Mouse (Mus musculus) frontal cortex, adult (tissue): Measurements from ENCODE around the gene Hoxd3.
A peak's percentile ranks its signal among the peaks of the same experiment; 100 is the strongest.

ENCODE experiments used
- ATAC-seq: cut with Nextera tagmentation; 2 replicates; pipeline ENCODE4 v1.9.2; 2017; ENCODE audit warnings: mild to moderate bottlenecking, moderate library complexity, mixed read lengths; ENCODE audit not compliant: low TSS enrichment

The Hoxd3 gene

GRCm38 (mm10) chr2:74706393-74706960, 5.2 kb upstream of the Hoxd3 start:
- ATAC-seq = no peak

DNA sequence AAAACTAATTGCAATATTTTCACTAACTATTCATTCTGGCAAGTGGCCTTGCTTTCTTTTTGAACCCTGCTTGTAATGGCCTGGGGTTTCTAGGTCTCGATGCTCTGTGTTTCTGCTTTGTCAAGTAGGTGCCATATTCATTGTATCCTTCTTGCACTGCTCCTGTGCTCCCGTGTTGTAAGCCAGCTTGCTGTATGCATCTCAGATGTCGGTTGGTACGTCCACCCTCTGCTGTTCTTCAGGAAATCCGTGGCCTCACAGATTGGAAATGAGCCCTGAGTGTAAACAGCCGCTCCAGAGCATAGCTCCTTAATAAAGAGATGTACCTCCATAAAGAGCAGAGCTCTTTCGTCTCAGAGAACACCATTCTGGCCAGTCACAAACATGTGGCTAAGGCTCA, 4.1 kb upstream of the Hoxd3 start:
- no peak for ATAC-seq

DNA sequence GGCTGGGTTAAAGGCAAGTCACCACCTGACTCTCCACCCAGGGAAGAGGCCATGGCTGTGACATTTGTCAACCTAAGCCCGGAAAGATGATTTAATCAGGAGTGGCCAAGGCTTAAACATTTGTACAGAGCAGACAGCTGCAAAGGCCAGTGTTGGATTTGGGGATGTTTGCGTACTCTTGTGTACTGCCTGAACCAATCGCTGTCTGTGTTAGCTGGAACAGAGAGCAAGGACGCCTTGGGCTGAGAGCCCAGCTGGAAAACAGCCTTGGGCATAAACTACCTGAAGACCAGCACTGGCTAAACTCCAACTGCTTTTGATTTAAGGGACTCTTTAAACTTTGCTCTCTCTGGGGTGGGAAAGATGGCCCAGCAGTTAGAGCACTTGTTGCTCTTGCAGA, 3.1 kb upstream of the Hoxd3 start:
- ATAC-seq = no peak

DNA sequence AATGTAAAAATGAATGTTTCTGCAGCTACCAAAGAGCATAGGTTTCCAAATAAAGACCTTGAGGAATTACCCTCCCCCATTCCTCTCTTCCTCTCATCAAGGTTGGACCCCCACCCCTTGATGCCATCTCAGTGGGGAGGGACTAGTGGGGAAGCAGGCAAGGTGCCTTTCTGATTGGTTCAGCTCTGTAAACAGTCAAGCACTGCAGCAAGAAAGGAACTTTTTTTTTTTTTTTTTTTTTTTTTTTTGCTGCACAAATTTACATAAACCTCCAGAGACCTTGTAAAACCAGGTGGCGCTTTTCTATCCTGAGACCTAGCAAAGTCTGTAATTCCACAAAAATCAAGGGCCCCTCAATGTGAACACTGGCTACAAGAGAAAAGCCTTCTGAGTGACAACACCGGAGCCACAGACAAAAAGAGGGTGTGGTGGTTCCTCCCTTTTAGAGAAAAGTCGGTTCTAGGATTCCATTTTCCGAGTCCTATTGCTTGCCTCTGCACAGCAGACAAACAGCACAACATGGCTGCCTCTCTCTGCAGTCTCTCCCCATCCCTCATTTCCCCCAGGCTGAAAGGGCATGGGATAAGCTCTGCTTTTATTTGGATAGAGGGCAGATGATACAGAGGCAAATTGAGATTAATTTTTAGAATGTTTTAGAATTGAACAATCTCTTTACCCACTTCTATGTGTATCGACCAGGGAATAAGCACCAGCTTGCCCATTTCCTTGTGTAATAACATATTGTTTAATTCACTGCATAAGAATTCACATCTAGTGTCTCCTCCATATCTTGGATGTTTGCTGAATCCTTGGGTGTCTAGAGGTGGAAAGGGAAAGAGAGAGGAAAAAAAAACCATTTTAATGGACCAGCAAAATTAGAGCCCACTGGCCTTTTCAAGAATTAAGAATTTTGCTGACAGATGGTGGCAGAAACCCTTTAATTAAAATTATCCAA, 2.0 kb upstream of the Hoxd3 start:
- no peak for ATAC-seq

DNA sequence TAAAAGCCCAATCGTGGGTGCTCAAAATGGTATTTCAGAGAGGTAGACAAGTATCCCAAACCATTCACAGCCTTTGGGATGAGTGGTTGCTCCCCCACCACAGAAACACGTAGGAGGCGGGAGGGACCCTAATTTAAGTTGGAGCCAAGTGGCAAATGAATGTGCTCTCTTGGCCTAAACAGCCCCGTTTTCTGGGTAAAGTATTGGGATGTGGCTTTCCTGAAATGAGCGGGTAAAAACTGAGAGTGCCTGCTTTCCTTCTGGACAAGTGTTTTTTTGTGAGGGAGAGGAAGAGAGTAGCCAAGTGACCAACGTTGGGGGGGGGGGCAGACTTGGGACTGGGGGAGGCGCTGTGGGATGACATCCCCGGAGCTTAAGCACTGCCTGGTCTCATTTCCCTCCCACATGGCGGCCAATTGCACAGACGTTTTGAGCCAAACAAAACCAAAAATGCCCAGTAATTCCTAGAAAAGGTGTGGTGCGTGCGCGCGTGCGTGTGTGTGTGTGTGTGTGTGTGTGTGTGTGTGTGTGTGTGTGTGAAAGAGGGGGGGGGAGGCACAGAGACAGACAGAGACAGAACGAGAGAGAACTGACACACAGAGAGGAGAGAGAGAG, 691 bp upstream of the Hoxd3 start:
- no peak for ATAC-seq

DNA sequence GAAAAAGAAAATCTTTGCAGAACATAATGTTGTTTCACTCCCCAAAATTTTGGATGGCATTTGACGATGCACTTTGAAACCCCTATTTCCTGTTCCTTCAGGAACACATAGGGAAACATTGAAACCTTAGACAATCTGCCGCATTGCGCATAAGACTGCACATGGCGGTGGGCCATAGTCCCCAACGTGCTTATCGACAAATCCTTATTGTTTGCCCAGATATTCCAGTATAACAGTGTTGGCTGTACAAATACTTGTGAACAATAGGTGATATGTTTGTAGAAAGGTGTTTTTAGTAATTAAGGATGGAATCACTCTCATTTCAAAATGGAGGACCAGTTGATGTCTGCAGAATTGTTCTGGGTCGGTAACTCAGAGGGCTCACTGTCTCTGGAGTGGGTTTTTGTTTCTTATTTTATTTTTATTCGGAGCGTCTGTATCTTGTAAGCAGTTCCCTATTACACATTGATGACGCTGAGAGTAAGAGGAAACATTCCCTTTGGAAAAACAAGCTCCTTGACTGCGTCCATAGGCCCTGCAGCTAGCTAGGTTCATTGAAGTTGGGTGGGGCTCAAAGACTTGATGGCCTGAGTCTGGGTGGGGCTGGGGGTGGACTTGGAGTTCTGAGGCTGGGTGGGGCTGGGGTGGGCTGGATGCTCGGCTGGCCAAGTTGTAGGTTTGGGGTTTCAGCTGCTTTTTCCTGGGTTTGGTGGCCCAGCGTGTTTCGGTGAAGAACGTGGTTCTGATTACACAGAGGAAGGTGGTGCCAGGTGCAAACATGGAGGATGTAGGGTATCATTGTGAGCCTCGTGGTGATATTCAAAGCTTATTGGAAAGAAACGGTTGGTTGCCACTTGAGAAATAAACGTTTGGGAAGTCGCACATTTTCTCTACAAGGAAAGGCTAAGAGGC, 1.8 kb downstream of the Hoxd3 start:
- ATAC-seq = no peak

- ATAC-seq = no peak
Measured at GRCm38 (mm10) chr2:74714156-74714789, 2.5 kb downstream of the Hoxd3 start.

DNA sequence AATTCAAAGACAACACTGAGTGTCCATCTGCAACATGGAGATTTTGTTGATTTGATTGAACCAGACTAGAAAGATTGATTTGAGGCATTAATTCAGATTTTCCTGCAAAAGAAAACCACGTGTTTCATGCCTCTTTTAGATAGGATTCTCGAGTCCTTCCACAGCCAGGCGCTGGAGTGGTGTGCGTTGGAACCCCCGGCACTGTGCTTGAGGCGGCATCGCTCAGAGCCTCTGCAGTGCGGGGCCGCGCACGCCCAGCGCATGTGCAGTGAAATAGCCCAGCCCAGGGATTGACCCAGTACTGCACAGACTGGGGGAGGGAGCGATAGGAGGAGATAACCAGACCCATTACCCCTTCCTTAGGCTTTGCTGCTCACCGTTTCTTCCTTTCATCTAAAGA, 3.2 kb downstream of the Hoxd3 start:
- no peak for ATAC-seq

- peak; percentile 73; the same call in 1 of the 2 replicates for ATAC-seq
Measured at GRCm38 (mm10) chr2:74715504-74716241, 3.9 kb downstream of the Hoxd3 start.

DNA sequence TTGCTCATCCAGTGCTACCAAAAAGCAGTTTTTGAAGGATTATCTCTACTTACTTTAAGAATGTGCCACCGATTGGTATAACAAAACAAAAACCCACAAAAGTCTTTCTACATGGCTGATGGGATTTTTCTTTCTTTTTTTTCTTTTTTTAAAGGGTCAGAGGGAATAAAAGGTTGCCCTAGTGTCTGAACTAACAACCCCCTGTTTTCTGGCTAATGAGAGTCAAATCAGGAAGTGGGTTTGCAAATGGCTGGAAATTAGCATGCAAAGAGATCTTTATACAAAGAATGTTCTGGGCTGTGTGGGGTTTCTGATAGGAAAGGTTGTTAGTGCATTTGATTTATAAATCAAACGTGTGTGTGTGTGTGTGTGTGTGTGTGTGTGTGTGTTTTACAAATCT, 8.7 kb downstream of the Hoxd3 start:
- ATAC-seq = no peak

DNA sequence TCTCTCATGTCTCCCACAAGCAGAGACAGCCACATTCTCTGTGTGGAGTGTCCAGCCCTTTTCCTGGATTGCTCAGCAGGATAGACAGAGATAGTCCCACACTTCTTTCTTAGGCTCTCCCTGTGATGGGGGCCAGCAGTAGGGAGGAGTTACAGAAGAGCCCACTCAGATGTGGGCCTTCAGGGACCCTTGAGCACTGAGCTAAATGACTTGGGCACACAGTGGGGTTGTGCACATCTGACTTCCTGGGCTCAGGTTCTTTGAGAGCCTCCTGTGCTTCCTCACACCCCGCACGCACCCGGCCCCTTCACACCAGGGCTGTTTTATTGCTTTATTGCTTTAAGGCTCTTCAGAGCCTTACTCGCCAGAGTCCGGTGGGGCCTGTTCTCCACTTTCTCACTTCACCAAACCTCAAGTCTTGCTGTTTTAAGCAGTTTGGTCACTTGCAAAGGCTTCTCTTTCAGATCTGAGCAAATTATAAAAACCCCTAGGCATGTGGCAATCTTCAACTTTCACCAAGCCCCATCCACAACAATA, 9.3 kb downstream of the Hoxd3 start:
- no peak for ATAC-seq

DNA sequence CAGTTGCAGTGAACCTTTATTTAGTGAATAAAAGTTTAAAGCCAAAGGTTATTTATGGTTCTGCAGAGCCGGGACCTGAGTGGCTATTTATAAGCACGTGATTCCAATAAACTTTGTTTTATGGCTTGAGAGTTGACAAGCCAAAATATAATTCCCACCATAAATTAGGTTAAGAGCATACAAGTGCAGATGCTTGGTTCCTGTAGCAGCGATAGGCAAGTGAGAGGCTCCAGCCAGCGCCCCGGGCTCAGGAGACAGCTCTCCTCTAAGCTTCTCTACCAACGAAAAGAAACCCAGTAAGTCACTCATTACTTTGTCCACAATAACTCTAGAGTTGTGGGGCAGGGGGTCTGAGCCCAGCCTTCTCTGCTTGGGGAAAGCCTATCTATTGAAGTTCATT, 10.2 kb downstream of the Hoxd3 start:
- ATAC-seq = no peak

DNA sequence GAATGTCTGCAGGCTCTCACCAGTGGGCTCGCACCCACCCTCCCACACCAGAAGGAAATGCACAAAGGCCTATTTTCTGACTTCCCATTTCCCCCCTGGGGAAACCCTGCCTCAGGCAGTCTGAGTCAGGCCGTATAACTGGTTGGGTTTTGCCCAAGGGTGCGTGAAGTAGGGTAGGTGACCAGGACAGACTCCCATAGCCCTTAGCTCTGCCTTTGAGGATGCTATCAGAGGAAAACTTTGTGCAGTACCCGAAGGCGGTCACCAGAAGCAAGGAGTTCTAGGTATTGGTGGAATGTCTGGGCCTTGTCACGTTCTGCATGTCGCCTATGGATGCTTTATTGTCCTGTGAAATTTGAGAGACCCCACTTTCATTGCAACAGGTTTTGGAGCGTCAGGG, 11.2 kb downstream of the Hoxd3 start:
- no peak for ATAC-seq

DNA sequence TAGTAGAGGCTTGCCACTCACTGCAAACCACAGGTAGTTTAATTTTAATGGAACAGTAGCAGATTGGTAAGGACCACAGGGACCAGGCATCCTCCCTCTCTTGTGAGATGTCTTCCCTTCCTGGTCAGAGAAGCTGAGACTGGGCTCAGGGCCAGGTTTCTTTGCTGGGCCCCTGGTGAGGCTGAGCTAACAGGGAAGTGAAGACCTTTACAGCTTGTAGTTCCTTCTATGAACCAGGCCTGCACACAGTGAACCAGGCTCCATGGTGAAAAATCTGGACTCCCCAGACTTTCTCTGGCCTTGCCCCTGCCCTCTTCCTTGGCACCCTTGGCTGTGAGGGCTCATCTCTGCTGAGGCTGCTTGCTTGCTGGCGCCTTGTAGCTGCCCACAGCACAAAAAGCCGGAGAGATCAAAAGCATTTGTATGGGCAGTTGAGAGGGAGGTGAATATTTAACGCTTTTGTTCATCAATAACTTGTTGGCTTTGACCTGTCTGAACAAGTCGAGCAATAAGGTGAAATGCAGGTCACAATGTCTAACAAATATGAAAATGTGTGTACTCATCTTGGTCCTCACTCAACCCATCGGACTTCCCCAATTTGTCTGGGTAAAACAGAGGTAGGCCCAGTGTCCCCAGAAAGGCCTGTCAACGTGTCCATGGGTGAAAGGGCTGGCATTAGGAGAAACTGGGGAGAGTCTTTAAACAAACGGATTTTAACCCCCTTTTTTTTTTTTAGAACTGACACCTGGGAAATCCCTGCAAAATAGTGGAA, 12.7 kb downstream of the Hoxd3 start:
- ATAC-seq = no peak

DNA sequence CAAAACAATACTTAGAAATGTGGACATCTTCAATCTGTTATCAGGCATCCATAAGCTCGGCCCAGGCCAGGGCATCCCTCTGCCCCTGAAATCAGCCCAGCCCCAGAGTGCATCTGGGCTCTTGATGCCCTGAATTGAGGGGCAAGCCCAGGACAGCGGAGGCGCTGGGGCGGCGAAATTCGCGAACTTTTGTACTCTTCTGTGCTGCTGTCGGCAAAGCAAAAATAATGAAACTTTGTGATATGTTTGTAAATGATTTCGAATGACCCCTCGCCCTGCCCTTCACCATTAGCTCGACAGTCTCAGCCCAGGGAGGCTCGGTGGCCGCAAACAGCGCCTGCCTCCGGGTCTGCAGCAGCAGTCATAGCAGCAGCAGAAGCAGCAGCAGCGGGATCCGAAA, 13.4 kb downstream of the Hoxd3 start:
- no peak for ATAC-seq

- no peak for ATAC-seq
Measured at GRCm38 (mm10) chr2:74726551-74726950, 14.8 kb downstream of the Hoxd3 start, which contains the start of gene Gm28230. Gene Gm28230, plus strand, starts transcription at chr2:74726728.

GRCm38 (mm10) chr2:74726973-74727639, 15.4 kb downstream of the Hoxd3 start:
- ATAC-seq = no peak

DNA sequence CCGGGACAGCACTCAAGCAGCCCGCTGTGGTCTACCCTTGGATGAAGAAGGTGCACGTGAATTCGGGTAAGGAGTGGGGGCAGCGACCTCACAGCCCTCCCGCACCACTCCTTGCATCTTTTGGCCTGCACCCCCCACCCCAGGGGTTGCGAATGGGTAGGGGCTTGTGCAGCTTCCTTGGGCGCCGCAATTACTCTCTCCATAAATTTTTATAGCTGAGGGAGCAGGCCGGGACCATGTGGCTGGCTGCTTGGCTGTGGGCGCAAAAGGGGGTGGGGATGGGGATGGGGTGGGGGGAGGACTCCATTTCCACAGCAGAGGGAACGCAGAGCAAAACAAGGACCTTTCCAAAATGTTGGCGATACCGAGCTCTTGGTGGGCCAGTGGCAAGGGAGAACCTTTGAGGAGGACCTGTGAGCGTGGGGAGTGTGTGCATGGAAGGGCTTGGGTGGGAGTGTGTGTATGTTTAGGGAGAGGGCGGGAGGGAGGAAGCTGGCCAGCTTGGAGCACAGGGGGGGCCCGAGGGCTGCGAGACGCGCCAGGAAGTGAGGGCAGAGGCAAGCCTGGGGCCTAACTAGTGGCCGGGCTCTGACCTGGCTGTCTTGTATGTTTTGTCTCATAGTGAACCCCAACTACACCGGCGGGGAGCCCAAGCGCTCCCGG, 16.0 kb downstream of the Hoxd3 start:
- ATAC-seq = no peak
